Mouse (Mus musculus) left cerebral cortex, adult 11 months (tissue): ENCODE measurements around the gene Smtn.

Experiments
- DNase-seq: peaks from one replicate; pipeline ENCODE4 v3.0.0; 2022; ENCODE audit warnings: low spot score

Gene Smtn

GRCm38 (mm10) chr11:3526979-3527738, 13.3 kb downstream of the Smtn start:
- DNase-seq = no peak

DNA sequence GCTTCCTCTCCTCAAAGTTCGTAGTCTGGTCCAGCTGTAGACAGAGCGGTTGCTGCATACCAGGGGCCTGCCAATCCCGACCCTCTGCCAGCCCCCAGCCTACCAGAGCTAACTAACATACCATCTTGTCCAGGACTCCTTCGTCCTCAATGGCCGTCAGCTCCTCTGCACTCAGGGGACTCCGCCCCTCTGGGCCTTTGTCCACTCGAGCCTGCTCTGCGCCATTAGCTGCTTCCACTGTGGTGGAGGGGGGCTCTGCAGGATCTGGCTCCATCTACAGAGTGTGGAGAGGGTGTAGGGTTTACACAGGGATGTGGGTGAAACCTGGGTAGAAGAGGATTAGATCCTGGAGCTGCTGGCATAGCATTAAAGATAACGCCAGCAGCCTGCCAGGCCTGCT, 14.2 kb downstream of the Smtn start:
- no peak for DNase-seq

DNA sequence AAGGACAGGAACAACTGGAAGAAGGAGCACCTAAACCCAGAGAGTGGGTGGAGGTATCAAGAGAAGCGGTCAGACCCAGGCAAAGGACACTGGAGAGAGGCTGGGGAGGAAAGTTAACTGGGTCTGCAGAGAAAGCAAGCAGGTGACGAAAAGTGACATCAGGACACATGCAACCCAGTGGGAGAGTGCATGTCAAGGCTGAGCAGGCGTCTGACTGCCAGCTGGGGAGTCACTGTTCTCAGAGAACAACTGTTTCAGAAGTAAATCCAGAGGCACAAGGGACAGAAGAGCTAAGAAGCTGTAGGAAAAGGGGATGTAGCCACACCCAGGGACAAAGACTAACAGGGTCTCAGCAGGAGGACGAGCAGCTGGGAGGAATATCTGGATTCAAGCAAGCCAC, 14.9 kb downstream of the Smtn start:
- DNase-seq = no peak

- DNase-seq = no peak
These were observed 16.4 kb downstream of the Smtn start for GRCm38 (mm10) chr11:3523840-3524582.

DNA sequence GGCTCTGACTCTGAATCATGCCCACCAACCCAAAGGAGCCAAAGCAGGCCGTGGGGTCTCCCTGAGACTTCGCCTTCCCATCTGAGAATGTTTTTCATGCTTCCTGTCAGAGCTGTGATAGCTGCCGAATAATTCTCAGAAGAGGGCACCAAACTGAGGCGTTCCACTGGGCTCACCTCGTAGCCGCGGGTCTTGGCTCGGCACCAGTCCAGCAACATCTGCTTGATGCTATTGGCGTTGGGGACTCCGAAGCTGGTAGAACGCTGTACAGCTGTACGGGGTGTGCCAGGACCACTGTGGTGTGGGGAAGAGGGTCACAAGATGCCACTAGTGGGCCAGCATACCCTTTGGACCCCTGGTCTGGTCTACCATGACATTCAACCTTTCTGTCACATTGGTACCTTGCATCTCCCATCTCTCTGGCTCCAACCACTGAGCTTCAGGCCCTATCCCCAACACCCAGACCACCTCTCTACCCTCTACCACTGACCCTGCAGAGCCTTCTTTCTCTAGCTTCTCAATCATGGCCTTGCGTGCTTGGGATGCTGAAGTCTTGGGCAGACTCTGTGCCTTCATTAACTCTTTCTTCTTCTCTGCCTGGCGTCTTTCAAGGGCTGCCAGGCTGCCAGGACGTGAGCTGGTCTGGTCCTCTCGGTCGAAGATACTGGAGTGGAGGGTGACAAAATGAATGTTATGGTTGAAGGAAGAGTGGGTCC, 18.0 kb downstream of the Smtn start:
- no peak for DNase-seq

DNA sequence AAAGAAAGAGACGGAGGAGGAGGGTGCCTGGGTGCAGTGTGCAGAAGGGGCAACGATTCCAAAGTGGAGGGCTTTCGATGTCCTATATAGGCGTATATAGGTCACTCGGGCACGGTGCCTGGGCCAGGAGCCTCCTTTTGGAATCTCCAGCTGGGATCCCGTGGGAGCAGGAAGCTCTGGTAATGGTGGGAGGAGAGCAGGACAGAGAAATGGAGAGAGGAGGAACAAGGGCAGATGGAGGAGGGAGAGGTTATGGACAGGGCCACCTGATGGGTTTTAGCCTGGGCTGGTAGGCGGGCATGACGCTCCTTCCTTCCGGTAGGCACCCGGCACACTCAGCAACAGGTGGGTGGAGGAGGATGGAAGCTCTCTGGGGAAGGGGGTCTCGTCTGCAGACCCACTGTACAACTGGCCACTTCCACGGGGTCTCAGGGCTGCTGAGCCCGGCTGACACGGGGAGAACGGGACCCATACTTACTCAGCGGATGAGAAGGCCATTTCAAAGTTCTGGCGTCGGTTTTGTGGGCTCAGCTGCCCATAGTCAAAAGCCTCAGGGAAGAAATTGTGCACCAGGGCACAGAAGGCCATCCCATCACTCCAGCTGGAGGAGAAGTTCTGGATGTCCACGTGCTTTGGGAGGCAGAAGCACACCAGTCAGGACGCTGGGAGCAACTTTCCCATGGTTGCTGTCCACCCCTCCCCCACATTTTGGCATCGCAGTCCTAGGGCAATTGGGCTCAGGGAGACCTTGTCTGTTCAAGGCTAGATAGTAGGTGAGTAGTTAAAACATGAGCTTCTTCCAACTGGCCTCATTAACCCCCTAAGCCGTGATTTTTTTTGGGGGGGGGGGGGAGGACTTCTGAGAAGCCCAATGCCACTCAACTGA, 18.8 kb downstream of the Smtn start:
- no peak for DNase-seq

DNA sequence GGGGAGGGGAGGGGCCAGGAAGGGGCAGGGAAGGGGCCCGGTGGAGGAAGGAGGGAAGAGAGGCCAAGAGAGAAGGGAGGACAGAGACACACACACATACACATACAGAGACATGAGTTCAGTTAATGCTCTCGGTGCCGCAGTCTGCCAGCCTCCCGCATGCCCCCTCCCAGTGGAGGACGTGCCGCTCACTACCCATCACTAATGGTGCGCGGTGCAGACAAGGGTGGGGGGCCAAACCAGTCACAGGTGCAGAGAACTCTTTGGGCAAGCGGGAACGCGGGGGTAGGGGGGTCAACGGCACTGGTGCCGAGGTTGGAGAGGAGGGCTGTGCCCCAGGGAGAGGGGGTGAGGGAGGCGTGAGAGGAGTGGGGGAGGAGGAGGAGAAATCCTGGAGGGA, 19.5 kb downstream of the Smtn start:
- no peak for DNase-seq

GRCm38 (mm10) chr11:3519756-3520398, 20.5 kb downstream of the Smtn start:
- no peak for DNase-seq

GRCm38 (mm10) chr11:3519051-3519726, 21.2 kb downstream of the Smtn start:
- no peak for DNase-seq

DNA sequence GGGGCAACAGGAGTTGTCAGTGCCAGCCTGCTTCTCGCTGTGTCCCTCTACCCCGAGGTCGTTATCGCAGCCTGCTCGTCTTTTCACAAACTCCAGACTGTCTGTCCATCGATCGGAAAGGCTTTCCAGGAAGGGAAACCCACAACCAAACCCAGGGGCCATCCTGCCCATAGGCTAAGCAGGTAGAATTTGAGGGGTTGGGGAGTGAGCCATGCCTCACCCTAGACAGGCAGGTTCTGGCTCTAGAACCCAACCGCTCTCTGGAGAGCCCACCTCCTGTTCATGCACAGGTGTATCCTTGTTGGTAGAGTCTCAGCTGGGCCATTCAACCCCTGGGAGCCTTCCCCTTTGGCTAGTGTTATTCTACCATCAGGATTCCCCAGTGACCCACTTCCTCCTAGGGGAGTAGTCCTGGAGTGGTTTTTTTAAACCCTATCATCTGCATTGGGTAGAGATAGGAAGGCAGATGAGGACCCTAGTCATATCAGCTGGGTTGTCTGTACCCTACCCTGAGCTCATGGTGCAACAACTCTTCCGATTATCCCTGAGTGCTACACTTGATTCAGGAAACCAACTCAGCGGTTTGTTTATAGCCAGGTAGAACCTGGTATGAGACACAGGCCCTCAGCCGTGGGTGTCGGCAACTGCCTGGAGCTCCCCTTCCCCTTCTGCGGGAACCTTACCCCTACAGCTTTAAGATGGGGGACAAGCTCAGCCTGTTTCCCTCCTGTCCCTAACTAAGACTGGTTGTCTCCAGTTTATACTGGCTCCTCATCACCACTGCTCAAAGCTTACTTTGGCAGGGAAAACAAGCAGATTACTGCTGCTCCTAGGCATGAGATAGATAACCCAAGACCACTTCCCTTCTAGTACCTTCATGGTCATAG, 22.3 kb downstream of the Smtn start:
- DNase-seq = no peak

- DNase-seq = no peak
These were observed 23.3 kb downstream of the Smtn start for GRCm38 (mm10) chr11:3516859-3517845.

GRCm38 (mm10) chr11:3516121-3516520, 24.3 kb downstream of the Smtn start:
- no peak for DNase-seq

- DNase-seq = no peak
These were observed 24.8 kb downstream of the Smtn start for GRCm38 (mm10) chr11:3515637-3516036.

GRCm38 (mm10) chr11:3515216-3515615, 25.2 kb downstream of the Smtn start:
- no peak for DNase-seq

- DNase-seq = peak; percentile 89
These were observed 25.8 kb downstream of the Smtn start, which contains the start of gene Selenom for GRCm38 (mm10) chr11:3514529-3515054. Gene Selenom (plus strand): TSS chr11:3514684.

DNA sequence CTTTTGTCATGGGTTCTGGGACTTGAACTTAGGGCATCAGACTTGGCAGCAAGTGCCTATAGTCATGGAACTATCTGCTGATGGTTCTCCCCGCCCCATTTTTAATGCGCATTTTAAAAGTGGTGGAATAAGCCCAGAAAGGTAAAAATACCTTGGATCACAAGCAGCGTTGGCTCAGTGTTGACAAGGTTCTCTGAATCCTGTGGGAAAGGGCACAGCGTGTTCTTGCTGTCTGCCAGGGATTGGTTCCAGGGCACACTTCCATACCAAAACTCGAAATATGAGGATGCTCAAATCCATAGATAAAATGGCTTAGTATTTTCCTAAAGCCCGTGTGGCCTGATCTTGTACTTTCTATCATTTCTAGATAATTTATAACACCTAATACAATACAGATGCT, 27.1 kb downstream of the Smtn start:
- no peak for DNase-seq

GRCm38 (mm10) chr11:3510321-3510720, 30.1 kb downstream of the Smtn start:
- no peak for DNase-seq
